Mouse (Mus musculus): ENCODE measurements at regions not wholly inside any gene's neighbourhood (a gene's known extent, or its start where the extent isn't known, plus 50 kb on each side); places are given as distances from the start of the nearest gene placed in this dataset.

GRCm38 (mm10) chr4:8986394-8987091 is 747.7 kb upstream of the Car8 start:
- ATAC-seq (ENCODE audit: low FRiP score, low read depth): 0 out of 2 replicates have a peak, but pooled peaks have one; percentile 4
- WGBS: 30% methylated on average over 13 of the region's 13 CpGs
- peaks cover 71% of the 10 kb centered on the region for H3K27me3 ChIP-seq
- no peak overlapping the region for H3K9ac ChIP-seq
- no peak overlapping the region for H3K27ac ChIP-seq
- H3K4me2 ChIP-seq (replicated peaks): no peak overlapping the region
- peaks cover 26% of the 10 kb centered on the region for H3K4me1 ChIP-seq
- H3K36me3 ChIP-seq: no peaks in the 10 kb centered on the region
- H3K9me3 ChIP-seq: no peaks in the 10 kb centered on the region
- no peak overlapping the region for H3K4me3 ChIP-seq

DNA sequence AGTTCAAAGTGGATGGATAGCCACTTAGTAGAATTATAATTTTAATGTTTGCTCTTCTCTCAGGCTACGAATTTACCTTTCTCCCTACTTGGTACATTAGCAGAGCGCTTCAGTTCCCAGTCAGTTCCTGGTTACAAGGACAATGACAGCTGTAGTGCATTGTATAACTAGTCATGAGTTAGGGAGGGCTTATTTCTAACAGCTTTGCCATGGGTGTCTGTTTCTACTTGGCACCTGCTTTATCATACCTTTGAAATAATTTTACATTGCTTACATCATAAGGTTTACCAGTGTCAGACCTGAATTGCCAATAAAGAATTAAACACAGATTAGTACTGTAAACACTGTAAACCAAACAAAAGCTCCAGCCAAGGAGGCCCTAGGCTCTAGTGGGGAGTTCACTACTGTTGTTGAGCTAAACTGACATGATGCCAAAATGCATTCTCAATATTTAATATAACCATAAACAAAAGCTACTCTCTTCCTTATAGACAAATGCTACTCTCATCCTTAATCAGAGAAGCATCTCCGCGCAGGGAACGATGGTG is 745.3 kb upstream of the Car8 start:
- no peak overlapping the region for H3K27ac ChIP-seq
- 93% methylated on average over 5 of the region's 5 CpGs for WGBS

GRCm38 (mm10) chr4:8978949-8979348 is 740.1 kb upstream of the Car8 start:
- Histone ChIP-seq H3K9ac (no peak overlapping the region), H3K36me3 (no peaks in the 10 kb centered on the region), H3K4me1 (no peaks in the 10 kb centered on the region), H3K27me3 (peaks cover 5% of the 10 kb centered on the region; the same call in 1 of the 2 replicates), H3K4me3 (no peak overlapping the region), H3K9me3 (no peaks in the 10 kb centered on the region), H3K4me2 (replicated peaks) (no peak overlapping the region), H3K27ac (no peak overlapping the region)
- WGBS: 88% methylated on average over 8 of the region's 8 CpGs
- no peak for ATAC-seq (ENCODE audit: low FRiP score, low read depth)

More for the DNA sequence above, 745.3 kb upstream of the Car8 start:
- Histone ChIP-seq H3K4me1 (peaks cover 26% of the 10 kb centered on the region), H3K9me3 (no peaks in the 10 kb centered on the region), H3K4me3 (no peak overlapping the region), H3K9ac (no peak overlapping the region), H3K27me3 (peaks cover 50% of the 10 kb centered on the region), H3K36me3 (no peaks in the 10 kb centered on the region), H3K4me2 (replicated peaks) (no peak overlapping the region)
- no peak for ATAC-seq (ENCODE audit: low FRiP score, low read depth)

DNA sequence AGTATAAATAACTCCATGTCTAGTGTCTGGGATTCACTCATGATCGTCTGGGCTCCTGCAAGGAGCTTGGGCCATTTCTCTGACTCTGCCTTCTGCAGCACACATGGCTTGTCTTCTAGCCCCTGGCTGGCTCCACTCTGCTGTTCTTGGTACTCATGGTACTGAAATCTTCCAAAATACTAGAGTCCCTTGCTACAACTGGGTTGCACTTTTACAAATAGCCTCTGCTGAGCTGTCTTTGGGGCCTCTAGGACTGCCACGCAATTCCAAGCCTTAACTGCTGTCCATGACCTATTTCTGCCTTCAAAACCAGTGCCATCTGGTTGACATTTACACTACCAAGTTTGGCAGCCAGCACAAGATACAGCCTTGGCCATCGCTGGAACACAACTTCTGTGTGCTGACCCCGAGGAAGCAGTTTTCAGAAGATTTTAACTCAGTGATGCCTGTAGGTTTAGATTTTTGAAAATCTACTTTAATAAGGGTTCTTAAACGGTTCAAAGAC is 731.2 kb upstream of the Car8 start:
- Histone ChIP-seq H3K36me3 (no peaks in the 10 kb centered on the region), H3K9ac (no peak overlapping the region), H3K27me3 (0 out of 2 replicates have a peak, but pooled peaks cover 3% of the 10 kb centered on the region), H3K27ac (no peak overlapping the region), H3K4me3 (no peak overlapping the region), H3K4me2 (replicated peaks) (no peak overlapping the region), H3K4me1 (peaks cover 15% of the 10 kb centered on the region), H3K9me3 (no peaks in the 10 kb centered on the region)
- WGBS: 68% methylated on average over 5 of the region's 5 CpGs
- no peak for ATAC-seq (ENCODE audit: low FRiP score, low read depth)

DNA sequence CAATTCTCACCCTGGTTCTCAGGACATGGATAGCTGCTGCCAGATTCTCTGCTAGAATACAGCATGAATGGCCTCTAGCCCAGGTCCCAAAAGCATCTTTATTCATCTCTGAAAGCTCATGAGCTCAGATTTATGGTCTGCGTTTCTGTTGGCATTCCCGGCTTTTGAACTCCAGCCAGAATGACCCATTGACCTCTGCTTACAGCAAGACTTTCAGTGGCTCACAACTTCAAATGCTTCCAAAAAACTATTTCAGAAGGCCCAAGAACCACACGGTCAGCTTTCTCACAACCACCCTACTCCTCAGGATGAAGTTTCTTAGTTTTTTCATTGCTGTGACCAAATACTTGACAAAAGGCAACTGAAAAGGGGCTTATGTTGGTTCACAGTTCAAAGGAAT is 729.9 kb upstream of the Car8 start:
- ATAC-seq (ENCODE audit: low FRiP score, low read depth): no peak
- WGBS: 14% methylated on average over 3 of the region's 3 CpGs
- H3K4me3 ChIP-seq: no peak overlapping the region
- H3K36me3 ChIP-seq: no peaks in the 10 kb centered on the region
- H3K27ac ChIP-seq: no peak overlapping the region
- H3K9me3 ChIP-seq: no peaks in the 10 kb centered on the region
- peaks cover 15% of the 10 kb centered on the region for H3K4me1 ChIP-seq
- H3K9ac ChIP-seq: no peak overlapping the region
- H3K4me2 ChIP-seq (replicated peaks): no peak overlapping the region
- H3K27me3 ChIP-seq: peaks cover 7% of the 10 kb centered on the region; the same call in 1 of the 2 replicates

GRCm38 (mm10) chr4:8967986-8968385 is 729.1 kb upstream of the Car8 start:
- H3K27me3 ChIP-seq: peaks cover 10% of the 10 kb centered on the region; the same call in 1 of the 2 replicates
- no peaks in the 10 kb centered on the region for H3K36me3 ChIP-seq
- peaks cover 21% of the 10 kb centered on the region for H3K4me1 ChIP-seq
- H3K4me3 ChIP-seq: no peak overlapping the region
- H3K9me3 ChIP-seq: no peaks in the 10 kb centered on the region
- H3K9ac ChIP-seq: no peak overlapping the region
- no peak overlapping the region for H3K27ac ChIP-seq
- no peak overlapping the region for H3K4me2 ChIP-seq (replicated peaks)
- 43% methylated on average over 3 of the region's 3 CpGs for WGBS
- ATAC-seq (ENCODE audit: low FRiP score, low read depth): no peak

DNA sequence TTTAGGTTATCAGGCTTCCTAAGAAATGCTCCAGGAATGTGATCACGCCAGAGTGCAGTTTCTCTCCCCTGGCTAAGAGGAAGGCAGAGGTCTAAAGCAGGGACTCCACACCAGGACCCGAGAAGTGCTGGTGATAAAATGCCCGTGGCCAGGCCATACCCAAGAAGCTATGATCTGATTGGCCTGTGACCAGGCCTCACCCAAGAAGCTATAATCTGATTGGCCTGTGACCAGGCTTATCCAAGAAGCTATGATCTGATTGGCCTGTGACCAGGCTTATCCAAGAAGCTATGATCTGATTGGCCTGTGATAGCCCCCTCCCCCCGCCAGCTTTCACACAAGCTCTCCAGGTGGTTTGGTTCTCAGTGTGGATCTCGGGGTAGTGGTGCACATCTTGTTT is 726.7 kb upstream of the Car8 start:
- H3K36me3 ChIP-seq: no peaks in the 10 kb centered on the region
- no peak overlapping the region for H3K9ac ChIP-seq
- no peak overlapping the region for H3K4me3 ChIP-seq
- H3K9me3 ChIP-seq: no peaks in the 10 kb centered on the region
- peaks cover 20% of the 10 kb centered on the region; the same call in 1 of the 2 replicates for H3K27me3 ChIP-seq
- 87% methylated on average over 5 of the region's 5 CpGs for WGBS
- ATAC-seq (ENCODE audit: low FRiP score, low read depth): no peak
- H3K4me2 ChIP-seq (replicated peaks): no peak overlapping the region
- no peak overlapping the region for H3K27ac ChIP-seq
- H3K4me1 ChIP-seq: peaks cover 23% of the 10 kb centered on the region

GRCm38 (mm10) chr4:8962959-8963572 is 724.2 kb upstream of the Car8 start:
- no peak overlapping the region for H3K9ac ChIP-seq
- H3K4me1 ChIP-seq: peaks cover 18% of the 10 kb centered on the region
- no peaks in the 10 kb centered on the region for H3K9me3 ChIP-seq
- H3K36me3 ChIP-seq: no peaks in the 10 kb centered on the region
- WGBS: 28% methylated on average over 9 of the region's 9 CpGs
- no peak for ATAC-seq (ENCODE audit: low FRiP score, low read depth)
- H3K4me3 ChIP-seq: no peak overlapping the region
- peaks cover 20% of the 10 kb centered on the region; the same call in 1 of the 2 replicates for H3K27me3 ChIP-seq
- H3K27ac ChIP-seq: no peak overlapping the region
- H3K4me2 ChIP-seq (replicated peaks): 0 out of 2 replicates have a peak overlapping the region, but pooled peaks have one; percentile 7

- Histone ChIP-seq H3K4me1 (peaks cover 24% of the 10 kb centered on the region), H3K27ac (no peak overlapping the region), H3K9me3 (no peaks in the 10 kb centered on the region), H3K27me3 (peaks cover 20% of the 10 kb centered on the region; the same call in 1 of the 2 replicates), H3K4me2 (replicated peaks) (no peak overlapping the region), H3K36me3 (no peaks in the 10 kb centered on the region), H3K9ac (no peak overlapping the region), H3K4me3 (no peak overlapping the region)
- no peak for ATAC-seq (ENCODE audit: low FRiP score, low read depth)
- 84% methylated on average over 6 of the region's 6 CpGs for WGBS
These were observed 723.0 kb upstream of the Car8 start for GRCm38 (mm10) chr4:8961851-8962250.

DNA sequence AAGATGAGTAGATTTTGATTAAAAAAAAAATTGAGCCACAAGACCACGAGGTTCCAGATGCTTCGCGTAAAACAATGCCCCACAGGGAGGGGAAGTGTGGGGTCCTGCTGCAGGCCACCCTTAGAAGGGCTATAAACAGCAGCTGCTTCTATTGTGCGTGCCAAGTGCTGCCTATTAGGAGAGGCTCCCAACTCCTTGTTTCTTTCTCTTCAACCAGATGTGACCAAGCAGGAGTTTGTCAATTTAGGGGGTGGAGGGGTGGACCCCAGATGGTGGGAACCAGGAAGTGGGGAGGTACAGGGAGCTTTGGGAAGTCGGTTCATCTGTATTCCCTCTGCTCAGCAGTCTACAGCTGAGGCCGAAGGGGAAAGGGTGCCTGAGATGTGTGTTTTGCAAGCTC is 718.9 kb upstream of the Car8 start:
- Histone ChIP-seq H3K4me2 (replicated peaks) (peak overlapping the region; percentile 21), H3K27me3 (peaks cover 15% of the 10 kb centered on the region; the same call in 1 of the 2 replicates), H3K4me3 (no peak overlapping the region), H3K9ac (no peak overlapping the region), H3K9me3 (no peaks in the 10 kb centered on the region), H3K36me3 (no peaks in the 10 kb centered on the region), H3K27ac (peak overlapping the region; percentile 11; the same call in 1 of the 2 replicates), H3K4me1 (peaks cover 48% of the 10 kb centered on the region)
- peak; percentile 60 for ATAC-seq (ENCODE audit: low FRiP score, low read depth)
- 7% methylated on average over 6 of the region's 6 CpGs for WGBS

GRCm38 (mm10) chr4:8957023-8957343 is 718.1 kb upstream of the Car8 start:
- peaks cover 12% of the 10 kb centered on the region; the same call in 1 of the 2 replicates for H3K27me3 ChIP-seq
- H3K27ac ChIP-seq: no peak overlapping the region
- H3K4me3 ChIP-seq: no peak overlapping the region
- no peaks in the 10 kb centered on the region for H3K36me3 ChIP-seq
- H3K4me2 ChIP-seq (replicated peaks): no peak overlapping the region
- ATAC-seq (ENCODE audit: low FRiP score, low read depth): no peak
- 73% methylated on average over 5 of the region's 5 CpGs for WGBS
- H3K4me1 ChIP-seq: peaks cover 48% of the 10 kb centered on the region
- no peak overlapping the region for H3K9ac ChIP-seq
- H3K9me3 ChIP-seq: no peaks in the 10 kb centered on the region

- 30% methylated on average over 9 of the region's 9 CpGs for WGBS
- H3K9me3 ChIP-seq: no peaks in the 10 kb centered on the region
- no peak overlapping the region for H3K4me3 ChIP-seq
- peaks cover 9% of the 10 kb centered on the region; the same call in 1 of the 2 replicates for H3K27me3 ChIP-seq
- H3K9ac ChIP-seq: no peak overlapping the region
- no peak overlapping the region for H3K4me2 ChIP-seq (replicated peaks)
- ATAC-seq (ENCODE audit: low FRiP score, low read depth): no peak
- peaks cover 48% of the 10 kb centered on the region for H3K4me1 ChIP-seq
- H3K36me3 ChIP-seq: no peaks in the 10 kb centered on the region
- no peak overlapping the region; the same call in 1 of the 2 replicates for H3K27ac ChIP-seq
These were observed 717.6 kb upstream of the Car8 start for GRCm38 (mm10) chr4:8956312-8957022.

Data from limb, embryonic 13.5 days (tissue).